Mouse (Mus musculus): ENCODE measurements around the gene Olfr1423. TPM values are rescaled to one million over a fixed set of nuclear protein-coding genes. Genes with fewer than 3 reads are reported as not detected.
"Not testable (repeated sequence)": the region's sequence is repeated elsewhere in the genome, so short reads cannot be mapped to it uniquely, and the experiment has no call there.

Gene Olfr1423
- total RNA-seq, 2 experiments from 2014 or later = not detected

GRCm38 (mm10) chr19:12008410-12009380 is 32.4 kb downstream of the Olfr1423 start:
- intact Hi-C loops (cut with DNase I; ENCODE audit: low total_unique reads) = no loop called here
- DNase-seq = no peak

DNA sequence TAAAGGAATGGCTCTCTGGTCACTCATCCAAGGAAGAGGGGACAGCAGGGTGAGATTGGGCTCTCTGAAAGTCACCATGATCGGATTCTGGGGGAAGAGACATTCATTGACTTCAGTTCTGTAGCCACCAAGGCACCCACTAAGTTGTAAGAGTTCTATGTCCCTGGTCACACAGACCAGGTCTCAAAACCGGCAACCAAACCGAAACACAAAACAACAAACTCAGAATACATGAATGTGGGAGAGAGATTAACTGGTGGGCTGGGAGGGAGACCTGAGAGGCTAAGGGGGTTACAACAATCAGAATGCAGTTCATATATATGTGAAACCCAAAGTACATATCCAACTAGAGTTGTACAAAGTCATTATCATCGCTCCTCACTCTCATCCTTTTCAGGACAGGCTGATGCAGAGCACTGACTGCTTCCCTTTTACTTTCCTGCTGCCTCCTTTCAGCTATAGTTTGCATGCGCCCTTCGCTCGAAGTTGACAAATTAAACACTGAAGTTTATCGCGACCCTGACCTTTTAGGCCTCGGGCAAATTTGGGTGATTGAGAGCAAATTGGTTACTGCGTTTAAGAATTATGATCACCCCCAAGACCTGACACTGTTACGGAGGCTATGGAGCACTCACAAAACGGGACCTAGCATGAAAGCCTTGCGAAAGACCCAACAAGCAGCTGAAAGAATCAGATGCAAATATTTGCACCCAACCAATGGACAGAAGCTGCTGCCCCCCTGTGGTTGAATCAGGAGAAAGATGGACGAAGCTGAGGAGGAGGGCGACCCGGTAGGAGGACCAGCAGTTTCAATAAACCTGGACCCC is 33.8 kb downstream of the Olfr1423 start:
- intact Hi-C loops (cut with DNase I; ENCODE audit: low total_unique reads) = no loop called here
- DNase-seq = peak; percentile 20

DNA sequence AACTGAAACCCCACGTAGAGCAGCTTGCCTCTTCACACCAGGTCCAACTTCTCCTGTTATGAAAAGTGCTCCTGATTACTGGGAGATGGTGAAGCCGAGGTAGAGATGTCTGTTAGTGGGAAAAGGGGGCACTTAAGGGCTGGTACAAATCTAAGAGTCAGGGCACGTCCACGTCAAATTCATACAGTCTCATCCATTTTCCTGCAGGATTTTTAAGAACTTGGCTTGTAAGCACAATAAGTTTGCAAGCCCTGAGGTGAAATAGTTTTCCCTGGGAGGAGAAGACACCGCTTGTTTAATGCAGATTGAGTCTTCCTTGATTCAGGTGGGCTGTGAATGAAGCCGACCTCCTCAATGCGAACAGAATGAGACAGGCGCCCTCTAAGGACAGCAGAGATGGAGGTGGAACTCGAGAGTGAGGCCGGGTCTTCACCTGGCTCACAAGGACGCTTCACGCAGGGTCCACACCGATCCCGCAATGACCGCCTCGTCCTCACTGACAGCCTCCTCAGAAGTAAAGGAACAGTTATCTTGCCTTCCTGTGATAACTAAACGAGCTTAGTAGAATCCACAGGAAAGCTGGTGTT is 34.7 kb downstream of the Olfr1423 start:
- intact Hi-C loops (cut with DNase I; ENCODE audit: low total_unique reads) = no loop called here
- no peak for DNase-seq

DNA sequence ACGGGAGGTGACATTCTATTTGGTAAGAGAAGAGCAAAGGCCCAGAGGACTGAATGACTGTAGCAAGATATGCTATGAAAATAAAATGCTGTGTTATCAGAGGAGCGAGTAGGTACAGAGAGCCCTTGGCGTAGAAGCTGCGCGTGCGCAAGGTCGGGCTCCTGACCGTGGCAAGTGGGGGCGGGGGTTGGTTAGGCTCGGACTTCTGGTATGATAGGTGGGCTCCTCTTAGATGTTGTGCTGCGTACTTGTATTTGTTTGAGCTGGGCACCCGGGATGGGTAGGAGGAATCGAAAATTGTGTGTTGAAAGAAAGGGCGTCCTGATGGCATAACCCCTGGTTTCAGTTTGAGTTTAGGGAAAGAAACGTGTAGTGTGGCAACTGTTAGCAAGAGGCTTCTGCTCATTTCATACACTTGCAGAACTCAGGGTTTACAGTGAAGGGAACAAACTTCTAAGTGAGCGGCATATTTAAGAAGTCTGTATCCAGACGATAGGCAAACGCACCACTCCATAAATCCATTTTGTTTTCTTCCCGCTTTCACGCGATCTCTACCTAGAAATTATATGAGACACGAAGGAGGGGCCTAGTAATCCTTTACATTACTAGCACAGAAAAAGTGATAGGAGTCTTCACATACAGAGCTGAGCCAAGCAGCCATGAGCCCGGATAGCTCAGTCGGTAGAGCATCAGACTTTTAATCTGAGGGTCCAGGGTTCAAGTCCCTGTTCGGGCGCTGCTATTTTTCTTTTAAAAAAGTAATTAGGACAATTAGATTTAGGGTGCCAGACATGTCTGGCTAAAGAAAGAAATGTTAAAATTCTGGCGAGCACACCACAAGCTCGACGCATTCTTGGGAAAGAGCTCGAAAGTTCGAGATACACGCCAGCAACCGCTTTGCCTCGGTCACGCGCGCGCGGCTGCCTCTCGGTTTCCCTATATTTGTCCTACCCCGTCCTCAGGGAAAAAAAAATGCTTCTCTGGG is 35.4 kb downstream of the Olfr1423 start:
- DNase-seq = peak; percentile 85
- intact Hi-C loops (cut with DNase I; ENCODE audit: low total_unique reads) = no loop called here

DNA sequence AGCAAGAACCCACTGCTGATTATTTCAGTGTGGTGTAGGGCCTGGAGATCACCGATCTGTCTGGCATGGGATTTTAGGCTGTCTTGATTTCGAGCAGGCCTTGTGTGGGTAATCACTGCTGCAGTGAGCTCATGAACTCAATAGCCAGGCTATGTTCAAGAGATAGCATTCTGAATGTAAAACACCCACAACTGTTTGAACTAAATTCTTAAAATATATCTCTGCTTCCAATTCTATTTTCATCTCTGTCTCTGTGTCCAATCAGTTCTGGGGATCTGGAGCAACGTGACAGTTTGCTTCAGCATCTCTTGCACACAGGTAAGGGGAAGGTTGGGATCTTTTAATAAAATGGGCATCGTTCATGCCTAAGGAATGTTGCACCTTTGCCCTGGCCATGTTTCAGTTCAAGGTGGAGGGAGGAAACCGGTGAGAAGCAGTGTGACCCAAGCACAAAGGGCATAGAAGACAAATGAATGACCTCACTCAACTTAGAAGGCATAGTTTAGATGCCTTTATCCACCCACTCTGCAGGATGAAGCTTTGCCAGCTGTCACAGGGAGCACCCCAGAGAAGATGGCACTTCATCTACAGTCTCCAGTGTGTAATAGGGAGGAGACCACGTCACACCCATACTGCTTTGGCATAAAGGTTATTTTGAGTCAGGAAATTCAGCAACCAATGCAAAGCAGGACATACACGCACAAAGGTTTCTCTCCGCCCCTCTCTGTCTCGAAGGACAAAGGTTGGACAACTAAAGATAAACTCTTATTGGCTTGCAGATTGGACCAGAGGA is 36.7 kb downstream of the Olfr1423 start:
- intact Hi-C loops (cut with DNase I; ENCODE audit: low total_unique reads) = no loop called here
- DNase-seq = no peak

DNA sequence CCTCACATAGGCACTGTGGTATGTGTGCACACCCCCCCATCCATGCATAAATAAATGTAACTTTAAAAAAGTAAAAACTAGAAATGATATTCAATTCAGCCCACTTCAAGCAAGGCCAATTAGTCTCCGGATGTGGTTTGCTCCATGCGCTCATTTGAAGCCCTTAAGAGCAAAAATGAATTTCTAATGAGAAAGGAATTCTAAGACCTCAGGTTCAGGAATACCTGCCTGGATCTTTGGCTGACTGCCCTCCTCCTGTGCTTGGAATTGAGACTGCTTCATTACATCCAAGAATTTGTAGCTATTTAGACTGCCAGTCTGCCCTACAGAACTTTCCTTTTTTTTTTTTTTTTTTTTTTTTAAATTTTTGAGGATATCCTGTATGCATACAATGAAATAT is 37.5 kb downstream of the Olfr1423 start:
- intact Hi-C loops (cut with DNase I; ENCODE audit: low total_unique reads) = no loop called here
- DNase-seq = no peak

DNA sequence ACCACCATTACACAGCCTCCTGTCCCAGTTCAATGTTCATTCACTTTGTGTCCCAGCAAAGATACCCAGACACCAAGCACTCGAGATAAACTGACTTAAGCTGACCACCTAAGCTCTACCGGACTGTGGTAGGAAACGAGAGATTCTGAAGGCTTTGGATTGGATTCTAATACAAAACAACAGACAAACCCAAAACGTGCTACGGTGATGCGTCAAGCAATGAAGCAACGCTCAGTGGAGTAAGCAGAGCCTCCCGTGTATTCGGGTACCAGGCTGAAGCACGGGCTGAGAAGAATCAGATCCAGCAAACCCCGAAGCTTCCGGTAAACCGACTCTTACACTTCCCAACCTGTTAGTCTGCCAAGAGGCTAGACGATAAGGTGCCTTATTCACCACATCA is 38.3 kb downstream of the Olfr1423 start:
- intact Hi-C loops (cut with DNase I; ENCODE audit: low total_unique reads) = no loop called here
- no peak for DNase-seq

GRCm38 (mm10) chr19:12002125-12002524 is 39.0 kb downstream of the Olfr1423 start:
- peak; percentile 42 for DNase-seq
- intact Hi-C loops (cut with DNase I; ENCODE audit: low total_unique reads) = no loop called here

DNA sequence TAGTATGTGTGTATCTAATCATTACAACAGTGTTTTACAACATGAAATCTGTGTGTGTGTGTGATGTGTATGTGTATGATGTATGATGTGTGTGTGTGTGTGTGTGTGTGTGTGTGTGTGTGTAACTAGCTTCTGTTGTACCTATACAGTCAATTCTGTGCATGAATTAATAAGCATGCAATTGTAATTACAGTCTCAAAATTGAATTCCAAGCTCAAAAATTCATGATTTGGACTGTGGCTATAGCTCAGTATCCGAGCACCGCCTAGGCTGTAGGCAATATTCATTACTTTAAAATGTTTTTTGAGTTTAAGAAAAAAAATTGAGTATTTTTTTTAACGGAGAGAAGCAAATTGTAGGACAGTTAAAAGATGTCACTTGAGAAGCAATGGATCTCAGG is 39.4 kb downstream of the Olfr1423 start:
- intact Hi-C loops (cut with DNase I; ENCODE audit: low total_unique reads) = no loop called here
- DNase-seq = no peak

DNA sequence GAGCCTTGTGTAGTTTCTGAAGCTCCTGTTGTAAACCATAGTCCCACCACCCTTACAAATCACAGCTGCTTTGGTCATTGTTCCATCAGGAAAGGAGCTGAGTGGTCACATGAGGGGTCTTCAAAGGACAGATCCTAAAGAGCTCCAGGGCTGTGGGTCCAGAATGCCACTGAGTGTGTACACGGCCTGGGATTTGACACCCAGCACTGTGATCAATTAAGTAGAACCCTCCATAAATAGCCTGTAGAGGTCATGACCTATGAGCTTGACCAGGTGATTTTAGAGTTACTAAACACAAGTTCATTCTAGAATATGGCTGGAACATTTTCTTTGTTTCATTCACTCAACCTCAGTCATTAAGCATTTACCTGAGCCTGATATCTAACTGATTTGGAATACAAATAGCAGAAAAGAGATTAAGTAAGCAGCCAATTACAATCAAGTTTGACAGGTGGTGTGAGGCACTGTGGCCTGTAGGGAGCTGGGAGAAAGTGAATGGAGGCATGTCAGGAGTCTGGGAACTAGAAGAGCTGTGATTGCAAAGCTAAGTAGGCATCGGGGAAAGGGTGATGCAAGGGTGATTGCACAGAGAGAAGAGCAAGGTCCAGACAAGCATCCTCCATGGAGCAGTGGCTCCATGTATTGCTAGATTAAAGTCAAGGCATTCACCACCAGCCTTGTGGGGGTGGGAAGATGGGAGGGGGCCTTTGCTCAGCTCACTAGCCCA is 45.2 kb downstream of the Olfr1423 start:
- intact Hi-C loops (cut with DNase I; ENCODE audit: low total_unique reads) = no loop called here
- DNase-seq = no peak

GRCm38 (mm10) chr19:11994703-11995431 is 46.2 kb downstream of the Olfr1423 start:
- DNase-seq = no peak
- intact Hi-C loops (cut with DNase I; ENCODE audit: low total_unique reads) = no loop called here

DNA sequence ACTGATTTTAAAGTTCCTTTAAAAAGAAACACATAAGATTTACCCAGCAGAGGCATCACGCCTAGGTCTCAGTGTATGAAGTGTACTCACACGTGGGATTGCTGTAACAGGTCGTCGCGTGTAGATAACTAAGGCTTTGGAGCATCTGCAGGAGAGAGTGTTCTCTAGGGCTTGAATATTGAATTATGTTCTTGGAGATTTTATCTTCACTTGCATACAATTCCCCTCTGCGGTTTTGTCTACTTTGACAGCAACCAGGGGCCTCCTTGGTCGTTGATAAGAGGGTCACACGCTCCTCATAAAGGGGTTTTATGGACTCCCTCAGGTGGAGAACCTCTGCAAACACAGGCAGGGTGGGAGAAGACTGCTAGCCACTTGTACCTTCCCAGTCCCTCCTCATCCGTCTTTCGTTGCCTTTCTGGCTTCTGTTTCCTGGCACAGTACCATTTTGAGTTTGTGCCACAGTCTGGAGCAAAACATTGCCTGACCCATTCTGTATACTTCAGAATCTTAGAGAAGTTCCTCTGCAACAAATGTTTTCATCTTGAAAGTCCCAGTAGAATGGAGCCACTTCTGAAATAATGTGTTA is 48.6 kb downstream of the Olfr1423 start:
- DNase-seq = no peak
- intact Hi-C loops (cut with DNase I; ENCODE audit: low total_unique reads) = no loop called here

DNA sequence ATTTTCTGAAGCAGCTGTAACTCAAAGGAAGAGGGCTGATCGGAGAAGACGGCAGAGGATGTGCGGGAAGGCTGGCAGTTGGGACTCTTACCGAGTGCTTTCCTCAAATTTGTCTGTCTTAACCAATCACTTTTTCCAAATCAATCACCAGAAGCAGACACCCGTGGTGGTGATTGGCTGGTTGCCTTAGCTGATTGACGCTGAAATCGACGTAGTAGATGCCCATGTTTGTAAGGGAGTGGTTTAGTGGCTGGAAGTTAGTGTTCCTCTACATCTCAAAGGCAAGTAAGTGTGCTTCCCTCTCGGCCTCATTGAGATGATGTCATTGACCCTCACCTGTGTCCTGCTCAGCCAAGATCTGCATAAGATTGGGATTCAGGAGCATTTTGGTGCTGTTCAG is 49.1 kb downstream of the Olfr1423 start:
- no peak for DNase-seq
- intact Hi-C loops (cut with DNase I; ENCODE audit: low total_unique reads) = no loop called here

DNA sequence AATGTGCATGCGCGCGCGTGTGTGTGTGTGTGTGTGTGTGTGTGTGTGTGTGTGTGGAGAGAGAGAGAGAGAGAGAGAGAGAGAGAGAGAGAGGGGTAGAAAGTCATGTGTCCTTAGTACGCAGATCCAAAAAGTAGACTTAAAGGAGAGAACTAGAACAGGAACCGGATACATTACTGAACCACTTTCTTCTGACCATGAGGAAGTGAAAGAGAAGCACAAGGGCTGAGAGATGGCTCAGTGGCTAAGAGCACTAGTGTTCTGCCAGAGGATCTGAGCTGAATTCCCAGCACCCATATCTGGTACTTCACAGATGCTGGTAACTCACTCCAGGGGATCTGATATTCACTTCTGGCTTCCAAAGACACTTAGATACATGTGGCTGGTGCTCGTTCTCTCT is 51.8 kb downstream of the Olfr1423 start:
- no peak for DNase-seq
- intact Hi-C loops (cut with DNase I; ENCODE audit: low total_unique reads) = no loop called here

DNA sequence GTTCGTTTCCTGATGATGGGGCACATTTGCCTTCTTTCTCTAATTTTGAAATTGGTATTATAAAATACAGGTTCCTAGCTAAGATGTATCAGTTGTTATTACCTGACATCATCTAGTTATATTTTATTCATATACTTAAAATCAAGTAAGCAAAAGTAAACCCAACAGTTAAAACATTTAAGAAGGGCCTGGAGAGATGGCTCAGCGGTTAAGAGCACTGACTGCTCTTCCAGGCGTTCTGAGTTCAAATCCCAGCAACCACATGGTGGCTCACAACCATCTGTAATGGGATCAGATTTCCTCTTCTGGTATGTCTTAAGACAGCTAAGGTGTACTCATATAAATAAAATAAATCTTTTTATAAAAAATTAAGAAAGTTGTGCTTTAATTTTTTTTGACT is 53.3 kb downstream of the Olfr1423 start:
- intact Hi-C loops (cut with DNase I; ENCODE audit: low total_unique reads) = no loop called here
- DNase-seq = no peak

- intact Hi-C loops (cut with DNase I; ENCODE audit: low total_unique reads); DNase-seq: not testable (repeated sequence)
Measured at GRCm38 (mm10) chr19:11984614-11985013, 56.5 kb downstream of the Olfr1423 start.

Measured in gastrocnemius, postnatal 14 days (tissue).